Mouse (Mus musculus) limb, embryonic 14.5 days (tissue): Measurements from ENCODE around the gene Ubtd2. TPM values are rescaled to one million over a fixed set of nuclear protein-coding genes. Genes with fewer than 3 reads are reported as not detected.

Experiments
- ATAC-seq: fragments of 200-750 bp; cut with Nextera tagmentation; 2 replicates; pipeline ENCODE4 v1.8.0; 2017; ENCODE audit warnings: low read depth, moderate number of reproducible peaks, moderate TSS enrichment; ENCODE audit not compliant: low FRiP score
- DNase-seq: peaks from one replicate; pipeline ENCODE4 v3.0.0-alpha.2; 2015; ENCODE audit warnings: low spot score
- H3K27ac ChIP-seq: fragments of 300-500 bp; sonication (generic); replicated peaks from 2 replicates; pipeline ENCODE4 v1.5.1; 2014; ENCODE audit warnings: low read depth, mild to moderate bottlenecking, low read length, moderate library complexity, mixed read lengths
- H3K27me3 ChIP-seq: fragments of 300-500 bp; sonication (generic); 2 replicates; pipeline ENCODE4 v1.6.1; 2014; ENCODE audit warnings: low read length, mixed read lengths; ENCODE audit not compliant: control insufficient read depth, insufficient read depth
- H3K36me3 ChIP-seq: fragments of 300-500 bp; sonication (generic); 2 replicates; pipeline ENCODE4 v1.6.1; 2014; ENCODE audit warnings: mild to moderate bottlenecking, low read length, moderate library complexity, mixed read lengths; ENCODE audit not compliant: control insufficient read depth, insufficient read depth
- H3K4me1 ChIP-seq: fragments of 300-500 bp; sonication (generic); 2 replicates; pipeline ENCODE4 v1.6.1; 2014; ENCODE audit warnings: antibody characterized with exemption, low read length, mixed read lengths; ENCODE audit not compliant: control insufficient read depth, insufficient read depth
- H3K4me2 ChIP-seq: fragments of 300-500 bp; sonication (generic); replicated peaks from 2 replicates; pipeline ENCODE4 v1.6.1; 2014; ENCODE audit warnings: low read depth, mild to moderate bottlenecking, low read length, moderate library complexity; ENCODE audit not compliant: severe bottlenecking
- H3K4me3 ChIP-seq: fragments of 300-500 bp; sonication (generic); replicated peaks from 2 replicates; pipeline ENCODE4 v1.5.1; 2014; ENCODE audit warnings: low read length
- H3K9ac ChIP-seq: fragments of 300-500 bp; sonication (generic); 2 replicates; pipeline ENCODE4 v1.6.1; 2014; ENCODE audit warnings: mild to moderate bottlenecking, low read depth, low read length, moderate library complexity; ENCODE audit not compliant: severe bottlenecking
- H3K9me3 ChIP-seq: fragments of 300-500 bp; sonication (generic); 2 replicates; pipeline ENCODE4 v1.6.1; 2016; ENCODE audit warnings: low read length; ENCODE audit not compliant: control insufficient read depth
- POLR2A ChIP-seq: fragments of 200-500 bp; IDR thresholded peaks from 2 replicates; pipeline ENCODE4 v1.8.0; 2012; ENCODE audit warnings: inconsistent platforms, mild to moderate bottlenecking, moderate library complexity, borderline replicate concordance; ENCODE audit not compliant: insufficient read depth, insufficient read length; ENCODE audit errors: extremely low read depth
- WGBS: fragments of 180-500 bp; shearing (Covaris S2); extraction: QIAGEN DNeasy Blood & Tissue Kit; methylation state at CpG from one replicate; pipeline ENCODE4 v1.1.7; 2014; 5-methylcytosine and 5-hydroxymethylcytosine counted together
- polyA plus RNA-seq, 2 experiments: library from polyadenylated mRNA; depleted of rRNA in 1 of 2; stranded (reverse) in 1 of 2; unstranded in 1 of 2; fragments of >200 nt; fragmentation: Nextera tagmentation in 1 of 2; extraction: Ambion mirVana in 1 of 2; gene quantifications; 2 replicates each; pipeline versions ENCODE4 v1.2.1 to v1.2.3; 2012 to 2014

Ubtd2 gene
- polyA plus RNA-seq, 2 experiments, result 78.1 to 107 TPM

DNA sequence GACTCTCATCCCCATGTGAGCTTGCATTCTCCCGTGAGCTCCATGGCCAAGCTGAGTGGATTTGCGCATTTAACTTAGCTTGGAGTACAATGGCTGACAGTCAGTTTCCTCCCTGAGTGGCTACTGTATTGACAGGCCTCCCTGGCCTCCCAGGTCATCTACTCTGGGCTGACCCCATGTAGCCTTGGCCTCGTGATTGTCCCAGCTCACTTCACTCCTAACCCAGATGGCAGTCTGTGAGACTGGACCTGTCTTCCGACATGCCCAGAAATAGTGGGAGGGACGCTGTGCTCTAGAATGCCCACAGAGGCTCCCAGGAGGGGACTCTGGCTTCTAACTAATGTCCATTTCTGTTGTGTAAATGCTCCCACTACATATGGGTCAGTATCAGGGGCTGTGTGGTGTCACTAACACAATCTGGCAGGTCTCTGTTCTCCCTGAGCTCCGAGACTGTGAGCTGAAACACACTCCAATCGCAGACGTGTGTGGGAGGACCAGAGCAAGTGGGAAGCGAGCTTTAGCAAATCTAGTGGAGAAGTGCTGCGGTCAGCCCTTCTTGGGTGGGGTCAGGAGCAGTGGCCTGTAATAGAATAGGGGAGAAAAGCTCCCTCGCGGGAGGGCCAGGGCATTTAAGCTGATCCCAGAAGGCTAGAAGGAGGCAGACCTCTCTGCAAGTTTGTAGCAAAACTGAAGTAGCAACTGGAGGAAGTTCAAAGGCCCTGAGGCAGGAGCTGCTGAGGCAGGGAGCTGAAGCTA lies 105.0 kb downstream of the Ubtd2 start:
- ATAC-seq (no peak), DNase-seq (no peak)
- 85% methylated on average over 12 of the region's 12 CpGs for WGBS
- Histone ChIP-seq H3K4me1 (peaks cover 18% of the 10 kb centered on the region), H3K9ac (no peak overlapping the region), H3K27me3 (no peaks in the 10 kb centered on the region), H3K4me2 (no peak overlapping the region), H3K27ac (no peak overlapping the region), H3K9me3 (no peaks in the 10 kb centered on the region), H3K36me3 (no peaks in the 10 kb centered on the region), H3K4me3 (no peak overlapping the region)
- no peak for TF ChIP-seq POLR2A

DNA sequence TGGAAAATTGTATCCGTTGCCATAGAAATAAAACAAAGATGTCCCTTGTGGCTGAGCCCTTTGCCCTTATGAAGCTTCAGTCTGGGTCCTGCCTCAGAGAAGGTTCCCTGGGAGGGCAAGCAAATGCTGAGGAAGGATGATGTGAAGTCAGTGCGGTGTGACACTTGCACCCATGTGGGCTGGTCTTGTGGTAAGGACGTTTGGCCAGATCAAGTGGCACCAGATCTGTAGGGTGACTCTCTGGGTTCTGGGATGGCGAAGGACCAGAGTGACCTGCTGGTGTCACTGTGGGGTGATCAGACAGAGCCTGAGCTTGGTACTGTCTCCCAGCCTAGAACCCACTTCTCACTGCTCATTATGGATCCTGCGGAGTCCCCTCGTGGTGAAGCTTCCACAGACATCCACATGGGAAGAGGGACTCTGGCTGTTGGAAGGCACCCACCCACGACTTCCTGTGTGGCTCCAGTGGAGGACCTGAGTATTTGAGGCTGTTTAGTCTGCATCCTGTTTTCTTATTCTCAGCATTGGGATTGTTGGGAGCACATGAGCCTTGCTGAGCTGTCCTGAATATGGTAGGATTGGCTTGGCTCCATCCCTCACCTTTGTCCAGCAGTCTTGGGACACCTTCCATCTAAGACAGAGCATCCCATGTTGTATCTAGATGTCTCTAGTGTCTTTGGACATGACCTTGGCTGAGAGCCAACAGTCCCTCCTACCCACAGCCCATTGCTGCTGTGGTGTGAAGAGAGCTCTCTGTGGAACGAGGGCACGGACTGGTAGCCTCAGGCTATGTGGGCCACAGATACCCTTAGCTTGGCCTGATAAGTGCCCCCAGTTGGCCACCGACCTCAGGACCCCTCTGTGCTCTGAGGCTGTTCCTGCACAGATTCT lies 106.5 kb downstream of the Ubtd2 start:
- no peaks in the 10 kb centered on the region for H3K27me3 ChIP-seq
- H3K4me3 ChIP-seq, result no peak overlapping the region
- ATAC-seq (no peak), DNase-seq (no peak)
- H3K4me2 ChIP-seq, result no peak overlapping the region
- H3K27ac ChIP-seq, result no peak overlapping the region
- peaks cover 18% of the 10 kb centered on the region for H3K4me1 ChIP-seq
- 78% methylated on average over 10 of the region's 10 CpGs for WGBS
- no peak overlapping the region for H3K9ac ChIP-seq
- no peak for TF ChIP-seq POLR2A
- H3K9me3 ChIP-seq, result no peaks in the 10 kb centered on the region
- no peaks in the 10 kb centered on the region for H3K36me3 ChIP-seq

DNA sequence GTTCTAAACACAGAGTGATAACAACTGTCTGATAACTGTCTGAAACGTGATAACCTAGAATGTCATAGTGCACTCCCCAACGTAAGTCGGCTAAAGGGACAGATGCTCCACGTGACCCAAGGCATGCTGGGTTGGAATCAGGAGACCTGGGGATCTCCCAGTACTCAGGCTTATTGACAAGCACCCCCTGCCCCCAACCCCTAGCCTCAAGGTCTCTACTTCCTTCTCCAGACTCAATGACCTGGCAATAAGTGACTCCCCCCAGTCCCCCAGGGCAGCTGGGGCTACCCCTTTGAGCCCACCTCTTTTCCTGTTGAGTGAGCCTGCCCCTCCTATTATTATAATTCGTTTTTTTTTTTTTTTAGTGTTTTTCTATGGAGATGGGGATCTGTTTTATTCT lies 107.5 kb downstream of the Ubtd2 start:
- no peak overlapping the region for H3K4me2 ChIP-seq
- WGBS, result 74% methylated on average over 5 of the region's 5 CpGs
- H3K4me1 ChIP-seq, result peaks cover 18% of the 10 kb centered on the region
- no peak for TF ChIP-seq POLR2A
- DNase-seq (no peak), ATAC-seq (no peak)
- H3K27ac ChIP-seq, result no peak overlapping the region
- H3K27me3 ChIP-seq, result no peaks in the 10 kb centered on the region
- no peak overlapping the region for H3K4me3 ChIP-seq
- H3K9me3 ChIP-seq, result no peaks in the 10 kb centered on the region
- no peak overlapping the region for H3K9ac ChIP-seq
- no peaks in the 10 kb centered on the region for H3K36me3 ChIP-seq

DNA sequence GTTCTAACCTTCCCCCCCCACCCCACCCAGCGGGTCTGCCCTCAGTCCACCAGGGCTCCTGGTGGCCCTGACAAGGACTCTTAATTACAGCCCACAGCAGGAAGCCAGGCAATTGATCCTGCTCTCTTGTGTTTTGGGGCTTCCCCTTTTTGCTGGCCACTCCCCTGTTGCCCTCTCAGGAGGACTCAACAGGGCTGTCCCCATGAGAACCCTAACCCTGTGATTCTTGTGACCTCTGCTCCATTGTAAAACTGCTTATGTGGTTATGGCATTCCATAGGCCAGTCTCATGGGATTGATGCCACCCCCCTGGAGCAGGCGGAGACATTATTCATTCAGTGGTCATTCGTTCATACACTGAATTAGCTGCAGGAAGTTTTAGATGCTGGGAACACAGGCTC lies 108.5 kb downstream of the Ubtd2 start:
- Histone ChIP-seq H3K36me3 (no peaks in the 10 kb centered on the region), H3K4me1 (peaks cover 15% of the 10 kb centered on the region), H3K9me3 (no peaks in the 10 kb centered on the region), H3K4me2 (no peak overlapping the region), H3K9ac (no peak overlapping the region), H3K4me3 (no peak overlapping the region), H3K27me3 (no peaks in the 10 kb centered on the region), H3K27ac (no peak overlapping the region)
- no peak for ATAC-seq
- WGBS, result 58% methylated on average over 3 of the region's 3 CpGs
- TF ChIP-seq POLR2A, result no peak
- DNase-seq, result no peak

DNA sequence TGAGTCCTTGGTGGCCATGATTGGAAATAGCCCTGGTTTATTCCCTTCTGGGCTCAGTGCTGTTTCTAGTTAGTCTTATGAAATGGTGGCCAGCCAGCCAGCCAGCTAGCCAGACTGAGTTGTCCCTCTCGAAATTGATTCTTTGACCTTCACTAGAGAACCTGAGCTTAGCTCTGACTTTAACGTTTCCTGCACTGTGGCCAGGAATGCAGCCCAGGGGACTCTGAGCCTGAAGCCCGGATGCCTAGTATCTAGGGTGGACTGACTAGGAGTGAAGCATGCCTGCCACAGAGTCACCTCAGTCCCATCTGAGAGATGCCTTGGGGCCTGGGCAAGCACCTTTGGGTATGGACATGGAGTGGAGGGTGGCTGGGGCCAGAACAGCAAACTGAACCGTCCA lies 109.5 kb downstream of the Ubtd2 start:
- H3K36me3 ChIP-seq, result no peaks in the 10 kb centered on the region
- no peak for ATAC-seq
- no peaks in the 10 kb centered on the region for H3K9me3 ChIP-seq
- no peak overlapping the region for H3K4me3 ChIP-seq
- H3K4me2 ChIP-seq, result no peak overlapping the region; the same call in 1 of the 2 replicates
- no peaks in the 10 kb centered on the region for H3K27me3 ChIP-seq
- peaks cover 14% of the 10 kb centered on the region for H3K4me1 ChIP-seq
- H3K9ac ChIP-seq, result no peak overlapping the region
- no peak for TF ChIP-seq POLR2A
- DNase-seq, result no peak
- peak overlapping the region; percentile 61; the same call in 1 of the 2 replicates for H3K27ac ChIP-seq
- 42% methylated on average over 4 of the region's 4 CpGs for WGBS
